Mouse (Mus musculus): ENCODE data around the gene Gm20920. TPM values are rescaled to one million over a fixed set of nuclear protein-coding genes. Genes with fewer than 3 reads are reported as not detected.
"Not testable (repeated sequence)": the region's sequence is repeated elsewhere in the genome, so short reads cannot be mapped to it uniquely, and the experiment has no call there.

The Gm20920 gene
- not detected in 2 replicates for polyA plus RNA-seq (2015; fragmentation: Nextera tagmentation; extraction: Ambion mirVana)

- not testable (repeated sequence) for H3K9me3 ChIP-seq (ENCODE audit: low read length); H3K4me1 ChIP-seq (ENCODE audit: insufficient read depth, low read depth, low read length); H3K27ac ChIP-seq (ENCODE audit: low read length); H3K9ac ChIP-seq (replicated peaks; ENCODE audit: low read depth); H3K36me3 ChIP-seq (ENCODE audit: insufficient read depth, low read length); H3K4me2 ChIP-seq (replicated peaks; ENCODE audit: low read depth, low read length); H3K27me3 ChIP-seq (replicated peaks; ENCODE audit: insufficient read depth, low read length); ATAC-seq; H3K4me3 ChIP-seq (ENCODE audit: low read depth, low read length); DNase-seq (ENCODE audit: low spot score)
- WGBS, result no CpG with 5 or more reads among the region's 6 CpGs
These were observed at the start of gene Gm20920 for GRCm38 (mm10) chrY:51851820-51852219. TSS of gene Gm20920 (plus strand) at chrY:51852120.
